Mouse (Mus musculus) hematopoietic stem cell, adult 5-6 weeks (primary cell): ENCODE results near the gene Tcl1. TPM values are rescaled to one million over a fixed set of nuclear protein-coding genes. Genes with fewer than 3 reads are reported as not detected.
"Not testable (repeated sequence)": the region's sequence is repeated elsewhere in the genome, so short reads cannot be mapped to it uniquely, and the experiment has no call there.

Experiments used
- ATAC-seq, 2 experiments: fragments of 125-278 bp in 1 of 2; replicated peaks in 1 of 2; 2 replicates each; pipeline ENCODE4 v1.8.0; 2016 to 2017; ENCODE audit warnings: inconsistent platforms in 2 of 2, mild to moderate bottlenecking in 2 of 2, moderate number of reproducible peaks in 2 of 2, low read depth in 1 of 2, moderate TSS enrichment in 1 of 2; ENCODE audit not compliant: low FRiP score in 2 of 2, poor library complexity in 2 of 2, severe bottlenecking in 2 of 2, insufficient read depth in 1 of 2, low TSS enrichment in 1 of 2
- total RNA-seq: library from RNA; stranded (forward); fragments of 172-1452, 232-1000 nt; gene quantifications from 2 replicates; pipeline ENCODE4 v1.2.3, GENCODE M21; 2017

The Tcl1 gene
- total RNA-seq, result not detected in 2 replicates

GRCm38 (mm10) chr12:105222601-105223319, at the start of gene Tcl1:
Gene Tcl1, minus strand, starts transcription at chr12:105222793.
- no peak for ATAC-seq

GRCm38 (mm10) chr12:105271016-105271965, 48.7 kb upstream of the Tcl1 start:
- no peak for ATAC-seq

GRCm38 (mm10) chr12:105267076-105267475, 44.5 kb upstream of the Tcl1 start:
- no peak for ATAC-seq

- ATAC-seq, result no peak
These were observed 43.5 kb upstream of the Tcl1 start for GRCm38 (mm10) chr12:105266096-105266495.

- ATAC-seq, result no peak
These were observed 36.6 kb upstream of the Tcl1 start for GRCm38 (mm10) chr12:105259221-105259620.

GRCm38 (mm10) chr12:105258787-105259186, 36.2 kb upstream of the Tcl1 start:
- no peak for ATAC-seq

- ATAC-seq, result no peak
These were observed 31.2 kb upstream of the Tcl1 start for GRCm38 (mm10) chr12:105253796-105254195.

GRCm38 (mm10) chr12:105248763-105249233, 26.2 kb upstream of the Tcl1 start:
- ATAC-seq, result no peak

- no peak for ATAC-seq
These were observed 16.5 kb upstream of the Tcl1 start for GRCm38 (mm10) chr12:105239060-105239459.

GRCm38 (mm10) chr12:105235091-105235490, 12.5 kb upstream of the Tcl1 start:
- ATAC-seq, result no peak; a peak in 1 of 4 replicates

GRCm38 (mm10) chr12:105234362-105234761, 11.8 kb upstream of the Tcl1 start:
- ATAC-seq, result no peak

GRCm38 (mm10) chr12:105224621-105225320, 2.2 kb upstream of the Tcl1 start:
- ATAC-seq, result no peak

GRCm38 (mm10) chr12:105217101-105217760, 5.4 kb downstream of the Tcl1 start:
- no peak for ATAC-seq

GRCm38 (mm10) chr12:105209231-105209630, 13.4 kb downstream of the Tcl1 start:
- no peak for ATAC-seq

GRCm38 (mm10) chr12:105208441-105208840, 14.2 kb downstream of the Tcl1 start:
- no peak for ATAC-seq

- no peak for ATAC-seq
These were observed 15.5 kb downstream of the Tcl1 start for GRCm38 (mm10) chr12:105207071-105207470.

- ATAC-seq, result not testable (repeated sequence)
These were observed 20.9 kb downstream of the Tcl1 start, which contains the start of gene Tcl1b4 for GRCm38 (mm10) chr12:105201657-105202056. Gene Tcl1b4, plus strand, starts transcription at chr12:105201957.
